Mouse (Mus musculus): ENCODE results near the gene Phox2a. TPM values are rescaled to one million over a fixed set of nuclear protein-coding genes. Genes with fewer than 3 reads are reported as not detected.

Phox2a gene
- total RNA-seq, 2 experiments from 2014 or later, result not detected

DNA sequence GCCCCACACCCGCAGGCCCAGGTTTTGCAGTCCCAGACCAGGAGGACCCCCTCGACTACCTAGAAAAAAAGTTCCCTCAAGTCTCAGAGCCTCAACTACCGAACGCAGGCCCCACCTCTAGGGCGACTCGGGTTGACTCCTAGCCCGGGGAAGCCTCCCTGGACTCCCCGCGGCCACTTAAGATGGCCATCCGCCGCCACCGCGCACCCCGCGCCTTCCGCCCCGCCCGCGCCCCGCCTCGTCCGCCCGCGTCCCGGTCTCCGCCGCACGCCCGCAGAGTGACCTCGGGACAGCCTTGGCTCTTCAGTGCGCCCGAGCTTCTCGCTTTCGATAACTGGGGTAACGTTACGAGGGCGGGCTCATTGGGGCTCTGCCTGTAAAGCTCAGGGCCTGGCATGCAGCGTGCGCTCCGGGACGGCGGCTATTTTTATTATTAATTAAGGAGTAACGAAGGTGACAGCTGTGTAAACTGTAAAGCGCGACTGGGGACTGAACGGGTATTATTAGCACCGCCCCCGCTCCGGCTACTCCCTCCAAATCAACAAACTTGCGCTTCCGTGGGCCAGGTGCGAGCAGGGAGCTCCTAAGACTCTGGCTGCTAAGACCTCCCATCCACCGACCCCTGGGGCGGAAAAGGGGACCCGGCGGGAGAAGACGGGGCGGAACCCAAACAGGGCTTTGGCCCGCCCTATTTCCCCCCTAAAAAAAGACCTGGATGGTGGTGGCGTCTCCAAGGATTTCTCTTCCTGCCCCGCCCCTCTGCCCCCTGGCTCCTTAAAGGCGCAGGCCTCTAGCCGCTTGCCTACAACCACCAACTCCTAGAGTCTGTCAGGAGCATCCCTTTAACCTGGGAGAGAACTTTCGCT lies 19.7 kb downstream of the Phox2a start, which contains the start of gene Inppl1:
Gene Inppl1, minus strand, starts transcription at position 624 of the 866 bp plus-strand sequence.
- peak; percentile 92 for DNase-seq

DNA sequence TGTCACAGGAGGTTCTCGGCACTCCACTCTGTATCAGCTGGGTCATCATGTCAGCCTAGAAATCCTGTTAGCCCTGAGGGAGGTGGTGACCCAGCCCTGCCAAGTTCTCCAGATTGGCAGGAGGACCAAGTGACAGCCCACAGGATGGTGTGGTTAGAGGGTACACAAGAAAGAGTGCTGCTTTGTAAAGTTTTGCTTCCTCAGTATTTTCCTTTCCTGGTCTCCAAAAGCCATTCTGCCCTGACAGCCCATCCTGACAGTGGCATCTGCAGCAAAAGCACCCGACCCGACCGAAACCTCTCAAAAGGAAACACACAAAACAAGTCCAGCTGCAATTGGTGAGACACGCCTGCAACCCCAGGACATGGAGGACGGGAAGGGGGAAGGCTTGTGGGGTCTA lies 26.1 kb downstream of the Phox2a start:
- DNase-seq, result no peak

DNA sequence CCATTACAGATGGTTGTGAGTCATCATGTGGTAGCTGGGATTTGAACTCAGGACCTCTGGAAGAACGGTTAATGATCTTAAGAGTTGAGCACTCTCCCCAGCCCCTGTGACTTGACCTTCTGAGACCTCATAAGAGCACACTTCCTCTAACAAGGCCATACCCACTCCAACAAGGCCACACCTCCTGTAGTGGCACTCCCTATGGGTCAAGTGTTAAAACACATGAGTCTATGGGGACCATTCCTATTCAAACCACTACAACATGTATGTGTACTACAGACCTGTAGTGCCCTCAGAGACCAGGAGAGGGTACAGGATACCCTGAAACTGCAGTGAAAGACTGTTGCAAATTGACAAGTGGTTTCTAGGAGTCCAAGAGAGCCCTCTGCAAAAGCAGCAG lies 29.8 kb downstream of the Phox2a start:
- DNase-seq, result no peak

DNA sequence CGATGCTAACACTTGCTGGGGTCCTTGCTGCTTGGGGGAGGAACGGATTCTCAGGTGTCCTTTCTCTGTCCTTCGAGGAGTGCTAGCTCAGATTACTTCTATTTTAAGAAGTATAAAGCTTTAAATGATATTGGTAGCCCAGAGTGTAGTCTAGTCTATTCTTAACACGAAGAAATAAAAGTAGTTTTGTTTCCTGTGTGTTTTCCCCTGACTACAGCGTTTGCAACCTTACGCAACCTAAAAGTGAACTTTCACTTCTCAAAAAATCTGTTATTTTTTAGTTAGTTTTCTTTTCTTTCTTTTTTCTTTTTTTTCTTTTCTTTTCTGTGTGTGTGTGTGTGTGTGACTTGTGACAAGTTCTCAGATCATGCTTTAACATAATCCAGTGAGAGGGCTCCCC lies 33.6 kb downstream of the Phox2a start:
- DNase-seq, result no peak

DNA sequence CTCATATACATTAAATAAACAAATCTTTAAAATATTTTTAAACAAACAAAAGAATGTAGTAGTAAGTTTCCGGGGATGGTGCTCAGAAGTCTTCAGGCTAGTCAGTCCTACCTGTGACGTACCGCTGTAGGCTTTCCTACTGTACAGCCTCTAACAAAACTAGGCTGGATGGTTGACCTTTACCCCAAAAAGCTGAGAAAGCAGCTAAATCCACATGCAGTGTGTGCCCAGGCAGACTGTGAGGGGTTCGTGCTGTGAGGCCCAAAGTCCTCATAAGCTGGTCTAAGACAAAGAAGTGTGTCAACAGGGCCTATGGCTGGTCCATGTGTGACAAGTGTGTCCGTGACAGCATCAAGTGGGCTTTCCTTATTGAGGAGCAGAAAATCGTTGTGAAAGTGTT lies 34.7 kb downstream of the Phox2a start:
- DNase-seq, result no peak

DNA sequence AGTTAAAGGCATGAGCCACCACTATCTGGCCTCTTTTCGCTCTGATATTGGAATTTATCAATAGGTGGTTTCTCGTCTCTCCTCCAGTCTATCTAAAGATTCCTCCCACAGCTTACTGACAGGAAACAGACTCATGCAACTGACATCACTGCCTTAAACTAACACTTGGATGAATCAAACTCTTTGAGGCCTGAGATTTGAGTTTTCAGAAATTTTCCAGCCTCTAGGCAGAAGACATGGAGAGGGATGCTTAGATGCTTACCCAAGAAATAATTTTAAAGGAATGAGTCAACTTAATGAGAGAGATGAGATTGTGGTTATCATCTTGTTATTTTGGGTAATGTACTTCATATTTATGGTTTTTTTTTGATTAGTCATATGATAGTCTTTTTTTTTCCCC lies 35.7 kb downstream of the Phox2a start:
- no peak for DNase-seq

DNA sequence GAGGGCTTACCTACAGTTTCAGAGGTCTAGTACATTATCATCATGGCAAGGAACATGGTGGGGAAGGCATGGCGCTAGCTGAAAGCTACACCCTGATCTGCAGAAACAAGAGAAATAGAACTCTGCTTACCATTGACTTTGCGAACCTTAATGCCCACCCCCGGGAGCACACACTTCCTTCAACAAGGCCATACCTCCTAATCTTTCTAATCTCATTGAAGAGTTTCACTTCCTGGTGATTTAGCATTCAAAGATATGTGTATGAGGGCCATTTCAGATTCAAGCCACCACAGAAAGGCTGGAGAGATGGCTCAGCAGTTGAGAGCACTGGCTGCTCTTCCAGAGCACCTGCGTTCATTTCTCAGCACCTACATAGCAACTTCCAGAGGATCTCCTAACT lies 39.0 kb downstream of the Phox2a start, which contains the start of gene Folr2:
Gene Folr2, minus strand, starts transcription at position 101 of the 400 bp plus-strand sequence.
- DNase-seq, result no peak

DNA sequence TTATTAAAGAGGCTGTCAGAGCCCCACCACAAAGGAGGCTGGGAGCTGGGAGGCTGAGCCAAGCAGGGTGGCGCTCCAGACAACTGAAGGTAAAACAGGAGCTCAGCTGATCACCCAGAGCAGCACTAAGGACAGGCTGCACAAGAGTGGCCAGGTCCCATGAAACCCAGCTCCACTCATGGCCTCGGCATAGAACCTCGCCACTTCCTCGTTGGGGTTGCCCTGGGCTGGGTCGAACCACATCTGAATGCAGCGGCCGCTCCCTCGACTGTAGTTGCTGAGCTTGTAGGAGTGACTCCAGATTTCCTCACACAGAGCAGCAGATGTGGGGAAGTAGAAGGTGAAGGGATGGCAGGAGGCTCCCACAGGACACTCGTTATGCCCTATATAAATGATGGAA lies 40.2 kb downstream of the Phox2a start:
- DNase-seq, result no peak

DNA sequence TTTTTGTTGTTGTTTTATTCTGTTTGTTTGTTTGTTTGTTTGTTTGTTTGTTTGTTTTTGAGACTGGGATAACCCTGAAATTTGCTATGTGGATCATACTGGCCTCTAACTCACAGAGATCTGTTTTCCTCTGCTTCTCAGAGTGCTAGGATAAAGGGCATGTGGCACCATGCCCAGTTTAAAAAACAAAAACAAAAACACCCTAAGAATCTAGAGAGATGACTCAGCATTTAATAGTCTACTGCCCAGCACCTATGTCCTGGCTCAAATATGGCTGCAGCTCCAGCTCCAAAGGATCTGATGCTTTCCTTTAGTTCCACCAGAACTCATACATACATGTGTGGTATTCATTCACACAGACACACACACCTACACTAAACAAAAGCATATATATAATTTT lies 42.9 kb downstream of the Phox2a start:
- DNase-seq, result no peak

DNA sequence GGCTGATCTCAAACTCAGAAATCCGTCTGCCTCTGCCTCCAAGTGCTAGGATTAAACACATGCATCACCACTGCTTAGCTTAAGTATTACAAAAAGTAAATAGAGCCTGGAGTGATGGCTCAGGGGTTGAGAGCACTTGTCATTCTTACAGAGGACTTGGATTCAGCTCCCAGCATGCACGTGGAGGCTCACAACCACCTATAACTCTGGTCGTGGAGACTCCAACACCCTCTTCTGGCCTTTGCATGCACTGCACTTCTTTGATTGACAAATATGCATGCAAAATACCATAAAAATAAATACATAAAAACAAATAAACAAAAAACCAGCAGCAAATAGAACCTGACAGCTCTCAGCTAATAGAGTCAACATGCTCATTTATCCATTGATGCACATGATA lies 44.2 kb downstream of the Phox2a start:
- DNase-seq, result no peak

DNA sequence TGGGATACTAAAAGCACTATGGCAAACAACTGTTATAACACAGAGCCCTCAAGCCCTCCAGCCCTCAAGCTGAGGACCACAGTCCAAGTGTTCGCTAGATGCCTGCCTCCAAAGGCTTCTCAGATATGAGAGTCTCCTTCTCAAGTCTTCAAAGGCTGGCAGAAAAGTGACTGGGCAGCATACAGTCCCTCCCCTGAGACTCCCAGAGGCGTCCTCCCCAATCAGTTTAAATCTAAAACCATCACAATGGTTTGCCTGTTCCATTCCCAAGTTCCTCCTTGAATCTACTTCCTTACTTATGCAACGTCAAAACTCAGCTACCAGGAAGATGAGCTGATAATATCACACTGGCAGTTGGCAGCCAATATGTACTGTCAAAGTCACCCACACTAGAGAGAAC lies 45.3 kb downstream of the Phox2a start, which contains the start of gene Anapc15:
Gene Anapc15, plus strand, starts transcription at position 301 of the 400 bp plus-strand sequence.
- no peak for DNase-seq

DNA sequence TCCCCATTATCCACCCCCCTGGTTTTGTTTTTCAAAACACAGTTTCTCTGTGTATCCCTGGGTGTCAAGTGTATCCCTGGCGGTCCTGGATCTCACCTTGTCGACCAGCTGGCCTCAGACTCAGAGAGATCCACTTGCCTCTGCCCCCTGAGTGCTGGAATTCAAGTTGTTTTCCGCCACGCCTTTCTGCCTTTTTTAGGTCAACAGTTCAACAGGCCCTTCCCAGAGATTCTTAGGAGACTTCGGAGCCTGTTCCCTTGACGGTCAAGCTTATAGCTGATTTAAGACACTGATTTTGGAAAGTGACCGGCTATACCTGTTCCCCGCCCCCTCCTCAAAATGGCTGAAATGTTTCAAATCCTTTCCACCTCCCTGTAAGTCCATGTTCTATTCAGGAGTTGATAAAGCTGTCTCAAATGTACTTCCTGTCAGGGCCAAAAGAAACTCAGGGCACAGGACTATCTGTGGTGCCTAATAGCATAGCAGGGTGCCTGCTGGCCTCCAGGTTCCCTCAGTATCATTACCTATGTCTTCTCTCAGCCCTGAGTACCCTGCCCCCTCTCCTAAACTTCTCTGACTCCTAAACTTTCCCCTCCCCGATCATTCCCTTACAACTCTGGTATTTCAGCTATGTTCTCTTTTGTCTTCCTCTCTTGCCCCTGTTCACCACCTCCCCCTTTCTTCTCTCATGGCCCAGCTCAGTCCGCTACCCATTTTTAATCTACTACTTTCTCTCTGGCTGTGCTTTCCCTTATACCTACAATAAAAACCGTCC lies 48.6 kb downstream of the Phox2a start:
- DNase-seq, result no peak

DNA sequence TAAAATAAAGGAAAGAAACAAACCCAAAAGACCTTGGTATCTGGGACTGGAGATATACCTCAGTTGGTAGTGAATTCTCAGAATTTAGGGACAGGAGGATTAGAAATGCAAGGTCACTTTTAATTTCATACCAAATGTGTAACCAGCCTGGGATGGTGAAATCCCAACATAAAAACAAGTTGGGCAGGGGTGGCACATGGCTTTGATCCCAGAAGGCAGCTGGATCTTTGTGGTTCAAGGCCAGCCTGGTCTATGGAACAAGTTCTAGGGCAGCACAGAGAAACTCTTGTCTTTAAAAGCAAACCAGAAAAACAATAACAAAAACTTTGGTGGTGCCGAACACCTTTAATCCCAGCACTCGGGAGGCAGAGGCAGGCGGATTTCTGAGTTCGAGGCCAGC lies 49.4 kb downstream of the Phox2a start:
- no peak for DNase-seq

DNA sequence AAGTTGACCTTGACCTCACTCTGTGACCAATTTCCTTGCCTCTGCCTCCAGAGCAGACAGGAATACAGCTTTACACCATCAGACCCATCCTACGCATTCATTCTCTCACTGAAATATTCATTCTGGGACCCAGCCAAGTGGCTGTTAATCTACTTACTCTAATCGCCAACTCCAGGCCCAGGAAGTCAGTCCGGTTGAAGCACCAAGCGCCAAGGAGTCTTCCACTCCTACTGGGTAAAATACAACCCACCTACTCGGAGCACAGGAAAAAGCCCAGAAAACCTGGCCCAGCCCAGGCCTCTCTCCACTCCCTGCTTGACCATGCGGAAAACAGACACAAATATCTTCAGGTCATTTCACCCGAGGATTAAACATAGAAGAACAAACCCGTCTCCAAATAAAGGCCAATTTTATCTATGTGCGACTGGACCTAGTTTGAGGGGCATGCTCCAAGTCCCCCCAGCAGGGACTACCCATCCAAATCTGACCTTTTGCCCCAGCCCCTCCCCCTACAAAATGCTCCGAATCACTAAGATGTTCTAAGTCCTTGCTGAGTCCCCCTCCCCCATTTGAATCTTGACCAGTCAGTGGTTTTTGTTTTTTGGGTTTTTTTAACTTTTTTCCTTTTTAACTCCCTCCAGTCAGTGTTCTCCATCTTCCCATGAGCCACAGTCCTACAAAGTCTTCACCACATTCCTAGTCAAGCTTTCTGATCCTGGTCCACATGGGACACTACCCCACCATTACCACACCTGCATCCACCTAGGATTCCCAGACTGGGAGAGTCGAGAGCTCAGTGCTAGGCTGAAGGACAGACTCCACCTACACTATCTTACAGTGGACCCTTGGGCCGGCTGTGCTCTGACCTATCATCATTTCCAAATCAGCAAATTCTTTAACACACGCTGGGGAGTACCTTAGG lies 50.4 kb downstream of the Phox2a start:
- DNase-seq, result no peak

DNA sequence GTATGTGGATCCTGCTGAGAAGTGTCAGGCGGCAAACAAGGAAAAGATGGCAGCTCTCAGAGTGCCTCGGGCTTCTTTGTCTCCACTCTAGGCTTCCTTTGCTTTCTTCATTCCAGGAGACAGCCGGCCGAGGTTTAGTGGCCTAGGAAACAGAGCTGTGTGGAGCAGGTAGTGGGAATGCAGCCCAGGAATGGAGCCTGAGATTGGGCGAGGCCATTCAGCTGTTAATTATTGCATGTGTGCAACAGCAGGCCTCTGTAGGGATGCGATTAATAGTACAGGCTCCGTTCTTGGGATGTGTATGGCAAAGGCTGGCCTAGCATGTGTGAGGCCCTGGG lies 51.0 kb downstream of the Phox2a start:
- no peak for DNase-seq

DNA sequence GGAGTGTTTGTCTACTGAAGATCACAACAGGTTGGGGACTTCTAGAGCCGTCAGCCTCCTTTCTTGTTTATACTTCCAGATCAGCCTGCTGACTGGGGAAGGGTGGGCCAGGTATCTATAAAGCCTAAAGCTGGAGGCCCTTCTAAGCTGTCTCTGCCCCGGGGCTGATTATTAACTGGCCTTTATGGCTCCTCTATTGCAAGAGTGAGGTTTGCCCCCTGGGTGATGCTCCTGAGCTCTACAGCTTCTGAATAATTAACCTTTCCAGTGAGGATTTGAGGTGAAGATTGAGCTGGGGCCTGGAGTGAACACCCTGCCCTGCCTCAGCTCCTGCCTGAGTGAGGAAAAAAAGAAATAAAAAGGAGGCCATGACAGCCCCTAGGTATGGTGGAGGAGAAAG lies 52.5 kb downstream of the Phox2a start, which contains the start of gene Folr1:
Gene Folr1, minus strand, starts transcription at position 160 of the 400 bp plus-strand sequence.
- no peak for DNase-seq

DNA sequence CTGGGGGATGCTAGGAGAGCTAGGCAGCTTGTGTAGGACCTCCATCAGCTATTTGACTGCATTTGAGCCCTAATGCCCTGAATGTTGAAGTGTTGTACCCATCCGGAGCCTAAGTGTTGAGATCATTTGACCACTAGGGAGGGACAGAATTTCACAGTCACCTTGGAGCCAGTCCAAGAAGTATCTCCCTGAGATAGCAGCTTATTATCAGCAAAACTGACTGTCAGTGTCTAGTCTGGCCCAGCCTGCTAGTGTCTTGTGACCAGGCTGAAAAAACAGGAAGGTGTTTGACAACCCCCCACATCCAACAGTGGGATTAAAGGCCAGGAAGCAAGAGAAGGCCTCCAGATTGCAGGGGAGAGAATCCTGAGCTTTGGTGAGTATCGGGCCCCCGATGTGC lies 53.2 kb downstream of the Phox2a start:
- no peak for DNase-seq

Other genes starting within 250 kb of the Phox2a start
- not detected for gene Art2b, start 232.7 kb upstream of the Phox2a start, total RNA-seq (2021)
- 10 to 100 TPM; 49.2 to 50.8 TPM for gene Clpb, start 154.7 kb upstream of the Phox2a start, total RNA-seq (2021)
- gene Inppl1, start 19.9 kb downstream of the Phox2a start, total RNA-seq (2021), result 10 to 100 TPM; 79.7 to 88.0 TPM
- gene Folr2, start 38.9 kb downstream of the Phox2a start, total RNA-seq (2021), result 1 to 10 TPM; 2.0 to 5.4 TPM
- gene Anapc15, start 45.4 kb downstream of the Phox2a start, total RNA-seq (2021), result 10 to 100 TPM; 14.2 to 17.6 TPM
- gene Folr1, start 52.5 kb downstream of the Phox2a start, total RNA-seq (2021), result under 1 TPM; 0.67 to 0.77 TPM
- 100 to 1,000 TPM in 1 of 2 experiments, 10 to 100 TPM in 1; 94.3 to 103 TPM for gene Lamtor1, start 87.6 kb downstream of the Phox2a start, total RNA-seq (2021)
- not detected for gene Tomt, start 88.0 kb downstream of the Phox2a start, total RNA-seq (2021)
- gene Lrrc51, start 115.6 kb downstream of the Phox2a start, total RNA-seq (2021), result 1 to 10 TPM; 3.0 to 4.2 TPM
- gene Numa1, start 115.8 kb downstream of the Phox2a start, total RNA-seq (2021), result 10 to 100 TPM; 43.8 to 46.7 TPM
- 1 to 10 TPM; 1.9 to 2.7 TPM for gene Il18bp, start 200.4 kb downstream of the Phox2a start, total RNA-seq (2021)
- 10 to 100 TPM; 22.4 to 24.2 TPM for gene Rnf121, start 247.2 kb downstream of the Phox2a start, total RNA-seq (2021)
- 1 to 10 TPM; 4.5 to 5.1 TPM for gene Xndc1, start 247.2 kb downstream of the Phox2a start, total RNA-seq (2021)
- gene Xntrpc, start 247.4 kb downstream of the Phox2a start, total RNA-seq (2021), result under 1 TPM in 1 of 2 experiments, not detected in 1; 0.80 TPM

Data from gastrocnemius, postnatal 25 days (tissue).